Mouse (Mus musculus): ENCODE results near the gene Stxbp5l. TPM values are rescaled to one million over a fixed set of nuclear protein-coding genes. Genes with fewer than 3 reads are reported as not detected.
A peak's percentile ranks its signal among the peaks of the same experiment; 100 is the strongest.
"Not testable (repeated sequence)": the region's sequence is repeated elsewhere in the genome, so short reads cannot be mapped to it uniquely, and the experiment has no call there.

The Stxbp5l gene
- total RNA-seq, 2 experiments from 2014 or later = not detected

DNA sequence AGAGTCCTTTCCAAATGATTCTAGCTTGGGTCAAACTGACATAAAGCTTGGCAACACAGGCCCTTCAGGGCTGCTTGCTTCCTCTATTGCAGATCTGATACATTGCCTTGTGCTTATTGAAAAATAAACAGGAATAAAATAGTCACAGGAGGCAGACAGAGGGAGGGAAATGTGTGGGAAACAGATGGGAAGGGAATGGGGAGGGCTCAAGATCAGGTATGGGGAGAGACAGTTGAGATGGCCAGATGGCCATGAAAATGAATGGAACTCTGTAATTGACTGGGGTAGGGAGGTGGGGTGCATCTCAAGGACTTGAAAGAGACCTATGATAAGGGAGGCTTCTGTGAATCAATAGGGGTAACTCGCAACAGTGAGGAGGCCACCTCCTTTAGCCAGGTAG is 80.3 kb downstream of the Stxbp5l start:
- ATAC-seq (replicated peaks; ENCODE audit: low FRiP score, low TSS enrichment, poor library complexity, severe bottlenecking) = no peak

GRCm38 (mm10) chr16:37292593-37292992 is 92.2 kb downstream of the Stxbp5l start:
- ATAC-seq (replicated peaks; ENCODE audit: low FRiP score, low TSS enrichment, poor library complexity, severe bottlenecking) = no peak

- ATAC-seq (replicated peaks; ENCODE audit: low FRiP score, low TSS enrichment, poor library complexity, severe bottlenecking) = no peak
Measured at GRCm38 (mm10) chr16:37280206-37280605, 104.6 kb downstream of the Stxbp5l start.

DNA sequence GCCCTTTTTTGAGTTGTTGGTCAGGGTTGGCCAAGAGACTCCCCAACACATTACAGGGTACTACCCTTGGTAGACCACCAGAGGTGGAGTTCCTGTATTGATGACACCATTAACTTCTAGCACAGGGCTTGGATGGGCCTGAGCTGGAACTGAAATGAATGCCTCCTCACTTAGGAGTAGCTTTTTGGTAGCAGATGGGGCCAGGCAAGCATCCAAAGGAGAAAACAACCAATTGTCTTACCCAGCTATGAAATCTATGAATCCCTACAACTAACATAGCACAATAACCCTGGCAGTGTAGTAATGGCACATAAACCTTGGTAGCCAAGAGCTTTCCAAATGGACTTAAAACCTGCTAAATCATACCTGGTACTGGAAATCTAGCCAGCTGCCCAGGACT is 111.1 kb downstream of the Stxbp5l start:
- no peak for ATAC-seq (replicated peaks; ENCODE audit: low FRiP score, low TSS enrichment, poor library complexity, severe bottlenecking)

DNA sequence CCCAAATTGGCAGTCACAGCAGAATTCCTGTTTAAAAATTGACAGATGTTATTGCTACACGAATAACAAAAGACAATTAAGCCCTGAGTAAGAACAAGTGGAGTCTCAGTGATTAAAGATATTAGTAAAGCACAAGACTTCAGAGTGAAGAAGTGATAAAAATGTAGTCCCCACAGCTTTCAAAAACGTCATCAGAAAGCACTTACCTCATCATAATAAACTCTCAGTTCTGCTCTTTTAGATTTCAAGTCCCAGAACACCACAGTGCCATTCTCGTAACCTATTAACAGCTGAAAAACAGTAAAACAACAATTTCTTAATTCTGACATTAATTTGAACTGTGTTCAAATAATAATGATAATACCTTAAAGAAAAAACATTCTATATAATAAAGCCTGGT is 123.1 kb downstream of the Stxbp5l start:
- no peak for ATAC-seq (replicated peaks; ENCODE audit: low FRiP score, low TSS enrichment, poor library complexity, severe bottlenecking)

DNA sequence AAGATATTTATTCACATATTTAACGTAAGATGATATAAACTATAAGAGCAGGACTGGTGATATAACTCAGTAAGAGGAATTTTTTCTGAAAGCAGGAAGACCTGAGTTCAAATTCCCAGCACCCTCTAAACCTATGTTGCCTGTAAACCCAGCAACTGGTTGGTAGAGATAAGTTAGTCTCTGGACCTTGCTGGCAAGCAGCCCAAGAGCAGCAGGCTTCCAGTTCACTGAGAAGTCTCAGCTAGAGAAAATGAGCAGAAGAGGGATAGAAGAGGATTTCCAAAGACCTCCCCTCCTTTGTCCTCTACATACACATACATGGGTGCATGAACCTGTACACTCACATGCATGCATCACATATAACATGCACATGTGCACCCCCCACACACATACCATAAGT is 165.6 kb downstream of the Stxbp5l start:
- no peak for ATAC-seq (replicated peaks; ENCODE audit: low FRiP score, low TSS enrichment, poor library complexity, severe bottlenecking)

- ATAC-seq (replicated peaks; ENCODE audit: low FRiP score, low TSS enrichment, poor library complexity, severe bottlenecking) = no peak
Measured at GRCm38 (mm10) chr16:37208783-37209182, 176.0 kb downstream of the Stxbp5l start.

GRCm38 (mm10) chr16:37194152-37194551 is 190.6 kb downstream of the Stxbp5l start:
- no peak for ATAC-seq (replicated peaks; ENCODE audit: low FRiP score, low TSS enrichment, poor library complexity, severe bottlenecking)

- not testable (repeated sequence) for ATAC-seq (replicated peaks; ENCODE audit: low FRiP score, low TSS enrichment, poor library complexity, severe bottlenecking)
Measured at GRCm38 (mm10) chr16:37125190-37125589, 259.6 kb downstream of the Stxbp5l start.

DNA sequence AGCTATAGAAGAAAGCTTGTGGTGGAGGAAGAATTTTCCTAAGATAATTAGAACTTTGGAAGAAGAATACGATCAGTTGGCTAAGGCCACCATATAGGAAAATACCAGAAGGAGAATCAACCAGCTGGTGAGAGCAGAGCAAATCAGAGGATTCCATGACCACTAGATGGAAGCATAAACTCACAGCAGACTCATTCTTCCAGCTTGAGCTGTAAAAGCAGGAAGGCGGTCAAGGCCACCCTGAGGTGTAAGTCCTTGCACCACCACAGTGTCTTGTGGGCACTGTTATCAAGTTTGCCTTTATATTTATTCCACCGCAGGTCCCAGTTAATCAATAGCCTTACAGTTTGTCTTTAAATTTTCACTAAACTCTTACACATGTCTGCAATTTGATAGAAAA is 275.5 kb downstream of the Stxbp5l start:
- ATAC-seq (replicated peaks; ENCODE audit: low FRiP score, low TSS enrichment, poor library complexity, severe bottlenecking) = peak; percentile 83

GRCm38 (mm10) chr16:37108763-37109162 is 276.0 kb downstream of the Stxbp5l start:
- ATAC-seq (replicated peaks; ENCODE audit: low FRiP score, low TSS enrichment, poor library complexity, severe bottlenecking) = no peak

GRCm38 (mm10) chr16:37094169-37094833 is 290.5 kb downstream of the Stxbp5l start:
- no peak for ATAC-seq (replicated peaks; ENCODE audit: low FRiP score, low TSS enrichment, poor library complexity, severe bottlenecking)

- no peak for ATAC-seq (replicated peaks; ENCODE audit: low FRiP score, low TSS enrichment, poor library complexity, severe bottlenecking)
Measured at GRCm38 (mm10) chr16:37089648-37090047, 295.1 kb downstream of the Stxbp5l start.

- peak; percentile 34; the same call in 1 of the 2 replicates for ATAC-seq (replicated peaks; ENCODE audit: low FRiP score, low TSS enrichment, poor library complexity, severe bottlenecking)
Measured at GRCm38 (mm10) chr16:37072354-37072753, 312.4 kb downstream of the Stxbp5l start.

Other genes with a start within 250 kb of the Stxbp5l start
- 17.5 and 19.5 TPM in 2 replicates for gene Gtf2e1, start 154.8 kb upstream of the Stxbp5l start, total RNA-seq (2014; fragmentation: Nextera tagmentation)
- 26.4 and 29.9 TPM in 2 replicates for gene Gtf2e1, start 154.8 kb upstream of the Stxbp5l start, total RNA-seq (2017)
- 10.9 and 13.7 TPM in 2 replicates for gene Rabl3, start 154.9 kb upstream of the Stxbp5l start, total RNA-seq (2014; fragmentation: Nextera tagmentation)
- gene Rabl3, start 154.9 kb upstream of the Stxbp5l start, total RNA-seq (2017) = 10.3 and 16.8 TPM in 2 replicates
- not detected in 2 replicates for gene Hgd, start 195.2 kb upstream of the Stxbp5l start, total RNA-seq (2014; fragmentation: Nextera tagmentation)
- not detected in 2 replicates for gene Hgd, start 195.2 kb upstream of the Stxbp5l start, total RNA-seq (2017)

All from megakaryocyte-erythroid progenitor cell, adult 5-6 weeks (primary cell).